Mouse (Mus musculus) liver, embryonic 14.5 days (tissue): ENCODE measurements around the gene Apob.

Experiments
- CTCF ChIP-seq: IDR thresholded peaks from 2 replicates; pipeline ENCODE4 v1.5.1; 2016; ENCODE audit warnings: antibody characterized with exemption, low read depth, control low read depth
- EP300 ChIP-seq: IDR thresholded peaks from 2 replicates; pipeline ENCODE4 v1.6.1; 2016; ENCODE audit warnings: antibody characterized with exemption, low read depth

DNA sequence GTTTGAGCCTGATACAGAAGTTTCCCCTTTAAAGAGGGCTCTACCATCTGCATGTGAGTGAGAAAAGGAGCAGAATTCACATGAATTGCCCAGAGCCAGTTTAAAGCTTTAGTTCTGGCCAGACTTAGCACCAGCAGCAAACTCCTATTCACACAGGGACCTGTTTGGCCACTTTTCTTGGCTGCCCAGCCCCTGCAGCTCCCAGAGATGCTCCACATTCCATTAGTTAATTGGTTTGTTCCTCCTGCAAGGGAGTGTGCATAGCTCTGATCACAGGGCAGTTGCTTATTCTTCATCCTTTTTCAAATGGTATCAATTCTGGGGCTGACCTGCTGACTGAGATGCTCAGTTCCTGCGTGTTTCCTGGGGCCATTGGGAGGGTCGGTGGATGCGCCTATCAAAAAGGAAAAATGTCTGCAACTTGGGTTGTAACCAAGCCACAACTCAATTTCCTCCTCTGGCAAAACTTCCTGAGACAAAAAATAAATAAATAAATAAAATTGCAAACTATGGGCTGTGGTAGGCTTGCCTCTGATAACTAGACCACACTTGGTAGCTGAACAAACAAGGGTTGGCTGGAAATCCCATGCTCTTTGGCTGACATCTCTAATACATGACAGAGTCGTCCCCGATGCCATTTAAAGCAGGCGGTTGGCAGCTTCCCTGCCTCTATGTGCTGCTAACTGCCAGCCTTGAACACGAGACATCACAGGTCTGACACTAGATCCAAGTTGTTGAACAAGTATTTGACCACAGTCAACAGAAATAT is 65.4 kb downstream of the Apob start:
- TF ChIP-seq CTCF (no peak), EP300 (no peak)
